8 mouse cellular contexts compared by ENCODE assay signal in genomic region chr8:107403038-107403781, GRCm38 (mm10). TPM values are rescaled to one million over a fixed set of nuclear protein-coding genes. Genes with fewer than 3 reads are reported as not detected.
DNase-seq lines count a peak whose midpoint lies in the region; ATAC-seq and TF ChIP-seq lines count a peak whose summit lies in the region.

Gene Nqo1, minus strand, starts transcription at chr8:107403206.

- H3K4me1 ChIP-seq in embryonic facial prominence, embryonic 11.5 days (ENCODE audit: control insufficient read depth, insufficient read depth, low read length) = 0 out of 2 replicates have a peak, but pooled peaks cover 3% of the 10 kb centered on the region
- H3K4me1 ChIP-seq in intestine, postnatal 0 days (replicated peaks; ENCODE audit: control insufficient read depth, insufficient read depth, low read length) = no peaks in the 10 kb centered on the region
- peaks cover 17% of the 10 kb centered on the region for H3K4me1 ChIP-seq in midbrain, embryonic 10.5 days

- H3K36me3 ChIP-seq in embryonic facial prominence, embryonic 11.5 days (replicated peaks; ENCODE audit: control insufficient read depth, insufficient read depth, low read depth, low read length) = no peaks in the 10 kb centered on the region; the same call in 1 of the 2 replicates
- H3K36me3 ChIP-seq in intestine, postnatal 0 days (ENCODE audit: control insufficient read depth, insufficient read depth) = no peaks in the 10 kb centered on the region
- peaks cover 6% of the 10 kb centered on the region for H3K36me3 ChIP-seq in midbrain, embryonic 10.5 days

- 13% methylated on average over 22 of the region's 22 CpGs for WGBS in embryonic facial prominence, embryonic 11.5 days
- WGBS in intestine, postnatal 0 days = 11% methylated on average over 22 of the region's 22 CpGs
- WGBS in midbrain, embryonic 10.5 days = 18% methylated on average over 22 of the region's 22 CpGs

- DNase-seq in adrenal gland, postnatal 25 days = peak; percentile 67
- peak; percentile 93 for DNase-seq in embryonic facial prominence, embryonic 11.5 days (ENCODE audit: low spot score)
- DNase-seq in left cerebral cortex, postnatal 36 days (ENCODE audit: low spot score in 2 of 2) = peak; percentile 52 to 53
- DNase-seq in midbrain, embryonic 10.5 days (ENCODE audit: low spot score) = peak; percentile 86
- DNase-seq in right cerebral cortex, postnatal 4 days = peak; percentile 58
- peak; percentile 74 for DNase-seq in yolk sac, embryonic 10.5 days (ENCODE audit: low spot score)

- H3K9ac ChIP-seq in embryonic facial prominence, embryonic 11.5 days (replicated peaks; ENCODE audit: low read length) = peak within 1 kb of the TSS; percentile 34; the same call in 1 of the 2 replicates
- H3K9ac ChIP-seq in intestine, postnatal 0 days (ENCODE audit: low read depth, low read length) = no peak within 1 kb of the TSS

- no peaks in the 10 kb centered on the region for H3K27me3 ChIP-seq in embryonic facial prominence, embryonic 11.5 days (ENCODE audit: control insufficient read depth, insufficient read depth, low read length)
- no peaks in the 10 kb centered on the region for H3K27me3 ChIP-seq in intestine, postnatal 0 days (replicated peaks; ENCODE audit: control insufficient read depth, insufficient read depth, low read length)
- H3K27me3 ChIP-seq in midbrain, embryonic 10.5 days (ENCODE audit: low read depth, poor library complexity, severe bottlenecking) = no peaks in the 10 kb centered on the region

- TF ChIP-seq CTCF in intestine, postnatal 0 days (IDR thresholded peaks at IDR 0.05; ENCODE audit: low read depth) = no peak

- peak within 1 kb of the TSS; percentile 29 for H3K4me3 ChIP-seq in embryonic facial prominence, embryonic 11.5 days (ENCODE audit: low read depth, low read length)
- peak within 1 kb of the TSS; percentile 25 for H3K4me3 ChIP-seq in intestine, postnatal 0 days (ENCODE audit: low read depth, low read length)
- peak within 1 kb of the TSS; percentile 51 for H3K4me3 ChIP-seq in midbrain, embryonic 10.5 days

- peak within 1 kb of the TSS; percentile 43 for H3K4me2 ChIP-seq in embryonic facial prominence, embryonic 11.5 days (ENCODE audit: low read depth, low read length)
- H3K4me2 ChIP-seq in intestine, postnatal 0 days (replicated peaks; ENCODE audit: low read depth) = peak within 1 kb of the TSS; percentile 58

- intact Hi-C loops in left cerebral cortex, postnatal 36 days (cut with DNase I) = no loop called here

- H3K27ac ChIP-seq in embryonic facial prominence, embryonic 11.5 days (replicated peaks; ENCODE audit: low read depth, low read length) = no peak within 1 kb of the TSS; the same call in 1 of the 2 replicates
- H3K27ac ChIP-seq in intestine, postnatal 0 days (ENCODE audit: low read depth, low read length) = no peak within 1 kb of the TSS
- H3K27ac ChIP-seq in midbrain, embryonic 10.5 days (replicated peaks) = peak within 1 kb of the TSS; percentile 82

- ATAC-seq in embryonic facial prominence, embryonic 11.5 days (replicated peaks; ENCODE audit: insufficient number of reproducible peaks, low FRiP score, low TSS enrichment, low read depth) = peak; percentile 97
- ATAC-seq in granulocyte monocyte progenitor cell, adult 5-6 weeks (replicated peaks; ENCODE audit: poor library complexity, severe bottlenecking) = peak; percentile 85
- peak; percentile 93 for ATAC-seq in intestine, postnatal 0 days

- H3K9me3 ChIP-seq in embryonic facial prominence, embryonic 11.5 days (replicated peaks; ENCODE audit: control insufficient read depth, low read length) = no peaks in the 10 kb centered on the region
- H3K9me3 ChIP-seq in intestine, postnatal 0 days (ENCODE audit: control insufficient read depth) = no peaks in the 10 kb centered on the region
- no peaks in the 10 kb centered on the region for H3K9me3 ChIP-seq in midbrain, embryonic 10.5 days (replicated peaks)

RNA-seq across cellular contexts. Expression of gene Nqo1, which starts in this region (rescaled TPM):
- total RNA-seq in adrenal gland, postnatal 25 days (2021) = 4.6 and 6.2 TPM in 2 replicates
- 13.8 and 15.0 TPM in 2 replicates for polyA plus RNA-seq in embryonic facial prominence, embryonic 11.5 days (2014; fragmentation: Nextera tagmentation; extraction: Ambion mirVana)
- total RNA-seq in granulocyte monocyte progenitor cell, adult 5-6 weeks (2014; fragmentation: Nextera tagmentation) = 4.3 TPM in 1 of 2 replicates, not detected in the other
- 0.52 and 1.2 TPM in 2 replicates for total RNA-seq in granulocyte monocyte progenitor cell, adult 5-6 weeks (2017)
- 30.6 and 34.1 TPM in 2 replicates for polyA plus RNA-seq in intestine, postnatal 0 days (2015; fragmentation: Nextera tagmentation; extraction: Ambion mirVana)
- total RNA-seq in left cerebral cortex, postnatal 36 days (2021) = 1 to 10 TPM; 5.1 to 5.4 TPM
- 5.6 and 7.3 TPM in 2 replicates for polyA plus RNA-seq in midbrain, embryonic 10.5 days (2016; fragmentation: Nextera tagmentation; extraction: Ambion mirVana)
